Mouse (Mus musculus): ENCODE data around the gene Il17d. TPM values are rescaled to one million over a fixed set of nuclear protein-coding genes. Genes with fewer than 3 reads are reported as not detected.

Gene Il17d
- total RNA-seq (2014; rRNA removed) (38.8 and 47.6 TPM in 2 replicates), polyA plus RNA-seq (2015; fragmentation: Nextera tagmentation; extraction: Ambion mirVana) (8.5 and 9.8 TPM in 2 replicates)

DNA sequence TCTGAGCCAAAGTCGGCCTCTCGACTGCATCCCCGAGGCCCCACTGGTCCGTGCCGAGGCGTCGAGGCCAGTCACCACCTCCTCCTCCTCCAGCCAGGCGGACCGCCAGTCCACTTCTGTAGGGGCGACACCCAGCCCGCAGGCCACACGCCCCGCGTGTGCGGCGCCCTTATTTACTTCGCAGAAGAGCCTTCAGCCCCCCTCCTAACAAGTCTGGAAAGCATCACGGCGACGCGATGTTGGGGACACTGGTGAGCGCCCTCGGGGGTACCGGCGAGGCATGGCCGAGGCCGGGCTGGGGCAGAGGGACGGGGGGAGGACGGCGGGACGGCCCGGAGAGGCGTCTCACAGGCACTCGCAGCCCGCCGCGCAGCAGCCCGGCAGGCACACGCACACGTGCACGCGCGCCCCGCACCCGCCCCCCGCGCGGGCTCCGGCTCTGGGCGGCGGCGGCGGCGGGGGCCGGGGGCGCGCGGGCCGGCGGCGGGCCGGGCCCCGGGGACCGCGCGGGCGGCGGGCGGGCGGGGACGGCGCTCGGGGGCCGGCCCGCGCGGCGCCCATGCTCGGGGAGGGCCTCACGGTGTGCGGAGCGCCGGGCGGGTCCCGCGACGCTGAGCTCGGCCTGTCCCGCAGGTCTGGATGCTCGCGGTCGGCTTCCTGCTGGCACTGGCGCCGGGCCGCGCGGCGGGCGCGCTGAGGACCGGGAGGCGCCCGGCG, at the start of gene Il17d:
Il17d (plus strand) TSS at position 107 of the 717 bp plus-strand sequence.
- TF ChIP-seq CTCF (IDR thresholded peaks at IDR 0.05; ENCODE audit: low read depth) = no peak
- H3K36me3 ChIP-seq (ENCODE audit: insufficient read depth) = no peaks in the 10 kb centered on the region

DNA sequence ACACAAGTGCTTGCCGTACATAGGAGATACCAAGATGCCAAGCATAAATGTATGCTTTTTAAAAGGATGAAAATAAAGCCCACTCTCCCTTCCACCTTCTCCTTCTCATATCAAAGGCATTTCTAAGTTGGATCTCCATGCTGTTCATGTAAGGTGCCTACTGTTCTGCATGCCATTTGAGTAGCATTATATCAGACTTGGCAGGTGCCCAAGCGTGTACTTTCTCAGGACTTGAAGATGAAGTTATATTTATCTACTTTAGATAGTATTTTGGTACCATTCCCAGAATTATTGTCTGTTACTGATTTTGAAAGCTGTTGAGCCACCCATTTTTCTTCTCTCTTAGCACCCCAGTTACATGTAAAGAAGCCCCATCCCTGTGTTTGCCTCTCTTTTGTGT, 49.5 kb upstream of the Il17d start:
- H3K27ac ChIP-seq (ENCODE audit: low read depth, low read length) = no peak overlapping the region
- 90% methylated on average over 2 of the region's 2 CpGs for WGBS
- H3K4me1 ChIP-seq (ENCODE audit: insufficient read depth) = no peaks in the 10 kb centered on the region
- no peaks in the 10 kb centered on the region for H3K27me3 ChIP-seq (ENCODE audit: insufficient read depth, low read length)
- no peaks in the 10 kb centered on the region for H3K9me3 ChIP-seq (ENCODE audit: low read length)
- H3K4me2 ChIP-seq (ENCODE audit: low read depth) = no peak overlapping the region
- TF ChIP-seq CTCF (IDR thresholded peaks at IDR 0.05; ENCODE audit: low read depth) = no peak
- no peak overlapping the region for H3K4me3 ChIP-seq (ENCODE audit: low read depth, low read length)
- H3K9ac ChIP-seq = no peak overlapping the region
- ATAC-seq (no peak), DNase-seq (peak; percentile 32)
- peaks cover 15% of the 10 kb centered on the region; the same call in 1 of the 2 replicates for H3K36me3 ChIP-seq (ENCODE audit: insufficient read depth)

More for the DNA sequence above, at the start of gene Il17d:
- Histone ChIP-seq H3K4me3 (ENCODE audit: low read depth, low read length) (peak within 1 kb of the TSS; percentile 82), H3K9me3 (ENCODE audit: low read length) (no peaks in the 10 kb centered on the region), H3K4me2 (ENCODE audit: low read depth) (peak within 1 kb of the TSS; percentile 80), H3K27ac (ENCODE audit: low read depth, low read length) (peak within 1 kb of the TSS; percentile 81), H3K9ac (peak within 1 kb of the TSS; percentile 87), H3K27me3 (ENCODE audit: insufficient read depth, low read length) (no peaks in the 10 kb centered on the region), H3K4me1 (ENCODE audit: insufficient read depth) (0 out of 2 replicates have a peak, but pooled peaks cover 7% of the 10 kb centered on the region)
- ATAC-seq (peak; percentile 61), DNase-seq (peak; percentile 76)
- WGBS = 4% methylated on average over 49 of the region's 104 CpGs

DNA sequence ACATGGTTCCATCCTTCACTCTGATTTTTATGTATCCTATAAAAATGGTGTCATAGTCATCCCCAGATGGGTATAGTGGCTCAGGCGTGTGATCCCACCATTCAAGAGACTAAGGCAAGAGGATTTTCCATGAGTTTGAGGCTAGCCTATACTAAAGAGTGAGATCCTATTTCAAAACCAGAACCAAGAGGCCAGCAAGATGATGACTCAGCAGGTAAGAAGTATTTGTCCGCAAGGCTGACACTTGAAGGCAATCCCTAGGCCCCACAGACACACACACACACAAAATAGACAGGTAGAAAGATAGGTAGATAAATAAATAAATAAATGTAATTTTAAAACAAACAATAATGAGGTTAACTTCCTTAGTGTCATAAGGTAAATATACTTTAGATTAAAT, 42.3 kb upstream of the Il17d start:
- 90% methylated on average over 2 of the region's 2 CpGs for WGBS
- peaks cover 8% of the 10 kb centered on the region; the same call in 1 of the 2 replicates for H3K36me3 ChIP-seq (ENCODE audit: insufficient read depth)
- TF ChIP-seq CTCF (IDR thresholded peaks at IDR 0.05; ENCODE audit: low read depth) = no peak
- H3K4me3 ChIP-seq (ENCODE audit: low read depth, low read length) = no peak overlapping the region
- H3K9ac ChIP-seq = no peak overlapping the region
- no peaks in the 10 kb centered on the region for H3K4me1 ChIP-seq (ENCODE audit: insufficient read depth)
- DNase-seq (no peak), ATAC-seq (no peak)
- H3K9me3 ChIP-seq (ENCODE audit: low read length) = no peaks in the 10 kb centered on the region
- no peaks in the 10 kb centered on the region for H3K27me3 ChIP-seq (ENCODE audit: insufficient read depth, low read length)
- no peak overlapping the region for H3K27ac ChIP-seq (ENCODE audit: low read depth, low read length)
- H3K4me2 ChIP-seq (ENCODE audit: low read depth) = no peak overlapping the region

DNA sequence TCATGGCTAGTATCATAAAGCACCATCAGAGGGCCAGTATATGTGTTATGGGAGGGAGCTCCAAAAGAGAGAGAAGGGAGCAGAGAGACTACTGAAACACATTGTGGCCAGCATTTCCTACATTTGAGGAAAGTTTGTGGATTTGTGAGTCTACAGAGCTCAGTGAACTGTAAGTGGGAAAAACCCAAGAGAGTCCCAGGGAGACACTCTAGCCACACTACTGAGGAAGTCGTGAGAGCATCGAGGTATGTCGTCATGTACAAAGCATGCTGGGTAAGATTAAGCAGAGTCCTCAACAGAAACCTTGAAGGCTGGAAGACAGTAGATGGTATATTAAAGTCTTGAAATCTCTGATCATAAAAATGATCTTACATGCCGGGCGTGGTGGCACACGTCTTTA, 40.4 kb upstream of the Il17d start:
- no peaks in the 10 kb centered on the region for H3K4me1 ChIP-seq (ENCODE audit: insufficient read depth)
- H3K4me3 ChIP-seq (ENCODE audit: low read depth, low read length) = no peak overlapping the region
- ATAC-seq (no peak), DNase-seq (no peak)
- H3K9ac ChIP-seq = no peak overlapping the region
- no peak for TF ChIP-seq CTCF (IDR thresholded peaks at IDR 0.05; ENCODE audit: low read depth)
- peaks cover 7% of the 10 kb centered on the region; the same call in 1 of the 2 replicates for H3K36me3 ChIP-seq (ENCODE audit: insufficient read depth)
- no peak overlapping the region for H3K4me2 ChIP-seq (ENCODE audit: low read depth)
- no peaks in the 10 kb centered on the region for H3K9me3 ChIP-seq (ENCODE audit: low read length)
- H3K27ac ChIP-seq (ENCODE audit: low read depth, low read length) = no peak overlapping the region
- 98% methylated on average over 6 of the region's 6 CpGs for WGBS
- no peaks in the 10 kb centered on the region for H3K27me3 ChIP-seq (ENCODE audit: insufficient read depth, low read length)

DNA sequence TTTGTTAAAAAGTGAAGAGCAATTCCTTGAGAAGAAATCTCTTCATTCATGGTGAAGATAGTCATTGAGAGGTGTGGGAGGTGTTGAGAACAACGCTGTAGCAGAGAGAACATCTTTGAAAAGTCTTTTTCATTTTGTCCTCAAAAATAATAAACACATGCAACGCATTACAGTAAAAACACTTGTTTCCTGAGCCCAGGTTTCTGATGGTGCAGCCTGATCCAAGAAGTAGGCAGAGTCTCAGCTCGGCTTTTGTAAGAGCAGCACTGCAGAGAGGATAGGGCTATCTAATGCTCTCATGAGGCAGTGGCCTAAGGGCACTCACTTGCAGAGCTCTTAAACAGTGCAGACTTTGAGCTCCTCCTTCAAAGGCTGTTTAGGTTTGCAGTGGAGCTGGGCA, 34.9 kb upstream of the Il17d start:
- DNase-seq (no peak), ATAC-seq (no peak)
- WGBS = 84% methylated on average over 3 of the region's 3 CpGs
- TF ChIP-seq CTCF (IDR thresholded peaks at IDR 0.05; ENCODE audit: low read depth) = no peak
- peaks cover 4% of the 10 kb centered on the region; the same call in 1 of the 2 replicates for H3K36me3 ChIP-seq (ENCODE audit: insufficient read depth)
- H3K4me3 ChIP-seq (ENCODE audit: low read depth, low read length) = no peak overlapping the region
- H3K4me1 ChIP-seq (ENCODE audit: insufficient read depth) = no peaks in the 10 kb centered on the region
- H3K4me2 ChIP-seq (ENCODE audit: low read depth) = no peak overlapping the region
- H3K27ac ChIP-seq (ENCODE audit: low read depth, low read length) = no peak overlapping the region
- H3K9ac ChIP-seq = no peak overlapping the region
- no peaks in the 10 kb centered on the region for H3K9me3 ChIP-seq (ENCODE audit: low read length)
- no peaks in the 10 kb centered on the region for H3K27me3 ChIP-seq (ENCODE audit: insufficient read depth, low read length)

DNA sequence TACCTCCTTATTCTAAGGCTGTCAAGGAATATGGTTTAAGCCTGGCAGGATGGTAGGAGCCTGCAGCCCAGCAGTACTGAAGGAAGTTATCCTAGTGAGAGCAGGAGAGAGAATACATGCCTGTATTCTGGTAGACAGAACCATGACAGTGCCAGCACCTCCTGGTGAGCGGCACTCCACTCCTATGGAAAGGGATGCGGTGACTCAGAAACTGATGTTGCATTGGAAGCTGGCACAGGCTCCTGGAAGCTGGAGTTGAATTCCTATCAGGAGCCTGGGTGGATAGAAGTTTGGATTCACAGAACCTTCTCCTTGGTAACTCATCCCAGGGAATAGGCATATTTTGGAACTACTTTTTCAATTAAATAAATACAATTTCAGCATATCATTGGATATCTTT, 30.7 kb upstream of the Il17d start:
- Histone ChIP-seq H3K36me3 (ENCODE audit: insufficient read depth) (peaks cover 2% of the 10 kb centered on the region; the same call in 1 of the 2 replicates), H3K27ac (ENCODE audit: low read depth, low read length) (no peak overlapping the region), H3K4me1 (ENCODE audit: insufficient read depth) (no peaks in the 10 kb centered on the region), H3K9me3 (ENCODE audit: low read length) (no peaks in the 10 kb centered on the region), H3K9ac (no peak overlapping the region), H3K27me3 (ENCODE audit: insufficient read depth, low read length) (no peaks in the 10 kb centered on the region), H3K4me3 (ENCODE audit: low read depth, low read length) (no peak overlapping the region), H3K4me2 (ENCODE audit: low read depth) (no peak overlapping the region)
- DNase-seq (no peak), ATAC-seq (no peak)
- WGBS = 71% methylated on average over 2 of the region's 2 CpGs
- TF ChIP-seq CTCF (IDR thresholded peaks at IDR 0.05; ENCODE audit: low read depth) = no peak

DNA sequence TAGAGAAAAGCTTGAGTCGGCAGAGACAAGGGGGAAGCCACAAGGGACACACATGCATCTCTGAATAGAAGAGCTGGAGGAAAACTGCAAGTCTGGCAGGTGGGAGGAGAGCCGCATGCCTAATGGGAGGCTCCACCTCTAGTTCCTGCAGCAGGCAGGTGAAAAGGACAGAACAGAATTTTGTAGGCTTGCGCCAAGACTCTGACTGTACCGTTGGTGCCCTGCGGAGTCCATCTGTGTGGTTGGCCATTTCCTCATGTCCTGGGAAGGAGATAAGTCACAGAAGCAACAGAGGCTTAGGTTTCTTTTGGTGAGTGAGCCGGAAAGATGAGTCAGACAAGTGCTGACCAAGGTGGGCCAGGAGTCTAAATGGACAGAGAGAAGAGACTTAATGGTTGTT, 20.8 kb upstream of the Il17d start:
- no peak overlapping the region for H3K4me2 ChIP-seq (ENCODE audit: low read depth)
- TF ChIP-seq CTCF (IDR thresholded peaks at IDR 0.05; ENCODE audit: low read depth) = no peak
- no peak for ATAC-seq
- no peak for DNase-seq
- 92% methylated on average over 6 of the region's 6 CpGs for WGBS
- peaks cover 16% of the 10 kb centered on the region; the same call in 1 of the 2 replicates for H3K36me3 ChIP-seq (ENCODE audit: insufficient read depth)
- no peaks in the 10 kb centered on the region for H3K27me3 ChIP-seq (ENCODE audit: insufficient read depth, low read length)
- no peaks in the 10 kb centered on the region for H3K9me3 ChIP-seq (ENCODE audit: low read length)
- H3K27ac ChIP-seq (ENCODE audit: low read depth, low read length) = no peak overlapping the region
- H3K4me3 ChIP-seq (ENCODE audit: low read depth, low read length) = no peak overlapping the region
- no peaks in the 10 kb centered on the region for H3K4me1 ChIP-seq (ENCODE audit: insufficient read depth)
- no peak overlapping the region for H3K9ac ChIP-seq
